Mouse (Mus musculus) adipose tissue, adult 10 weeks (tissue): ENCODE measurements around the gene Haghl. TPM values are rescaled to one million over a fixed set of nuclear protein-coding genes. Genes with fewer than 3 reads are reported as not detected.

Experiments
- polyA plus RNA-seq: library from polyadenylated mRNA; stranded (reverse); fragments of 350-450 nt; fragmentation: Illumina TruSeq; extraction: RNeasy Lipid Tissue Mini Kit (QIAGEN cat#74804); gene quantifications from one replicate; pipeline ENCODE4 v1.2.3, GENCODE M21; 2014; ENCODE audit warnings: low read depth, low replicate concordance

The Haghl gene
- 27.9 TPM for polyA plus RNA-seq

GRCm38 (mm10) chr17:25785281-25785745 is at the start of gene Haghl:
Haghl (minus strand) TSS chr17:25785673.

GRCm38 (mm10) chr17:25833291-25833663 is 47.8 kb upstream of the Haghl start, which contains the start of gene Stub1:
Stub1 (minus strand) TSS chr17:25833404.

GRCm38 (mm10) chr17:25828712-25829557 is 43.5 kb upstream of the Haghl start, which contains the start of gene Jmjd8:
Jmjd8 (plus strand) TSS chr17:25828867.

GRCm38 (mm10) chr17:25823452-25823851 is 38.0 kb upstream of the Haghl start, which contains the start of gene Wdr24:
Wdr24 (plus strand) TSS chr17:25823627.

GRCm38 (mm10) chr17:25808789-25809605 is 23.5 kb upstream of the Haghl start, which contains the start of gene Fbxl16:
Fbxl16 (plus strand) TSS chr17:25809085.

GRCm38 (mm10) chr17:25796951-25797369 is 11.5 kb upstream of the Haghl start, which contains the start of gene Metrn:
Metrn (minus strand) TSS chr17:25797136.

GRCm38 (mm10) chr17:25795609-25796092 is 10.2 kb upstream of the Haghl start, which contains the start of gene AC134908.4:
AC134908.4 (minus strand) TSS chr17:25795659.

GRCm38 (mm10) chr17:25792615-25793014 is 7.1 kb upstream of the Haghl start, which contains the start of gene Fam173a:
Fam173a (minus strand) TSS chr17:25792901.

GRCm38 (mm10) chr17:25786280-25786679 is 807 bp upstream of the Haghl start, which contains the start of gene Ccdc78:
Ccdc78 (plus strand) TSS chr17:25786580.

GRCm38 (mm10) chr17:25773549-25774120 is 11.8 kb downstream of the Haghl start, which contains the start of gene Narfl:
Narfl (plus strand) TSS chr17:25773776.

GRCm38 (mm10) chr17:25754241-25754640 is 31.2 kb downstream of the Haghl start, which contains the start of gene Msln:
Msln (minus strand) TSS chr17:25754378.

GRCm38 (mm10) chr17:25735745-25736144 is 49.7 kb downstream of the Haghl start, which contains the start of gene Mslnl:
Mslnl (plus strand) TSS chr17:25736042.

Other genes starting within 250 kb of the Haghl start
- 0.60 TPM for gene Sox8, start 215.0 kb downstream of the Haghl start, polyA plus RNA-seq
- gene Lmf1, start 206.6 kb downstream of the Haghl start, polyA plus RNA-seq, result 20.8 TPM
- gene Gng13, start 68.5 kb downstream of the Haghl start, polyA plus RNA-seq, result not detected
- 1.7 TPM for gene Chtf18, start 58.3 kb downstream of the Haghl start, polyA plus RNA-seq
- 10.7 TPM for gene Rpusd1, start 58.0 kb downstream of the Haghl start, polyA plus RNA-seq
- gene Mslnl, start 49.6 kb downstream of the Haghl start, polyA plus RNA-seq, result 0.11 TPM
- gene Msln, start 31.3 kb downstream of the Haghl start, polyA plus RNA-seq, result 26.3 TPM
- gene Narfl, start 11.9 kb downstream of the Haghl start, polyA plus RNA-seq, result 17.1 TPM
- 0.32 TPM for gene Ccdc78, start 907 bp upstream of the Haghl start, polyA plus RNA-seq
- 85.6 TPM for gene Fam173a, start 7.2 kb upstream of the Haghl start, polyA plus RNA-seq
- gene AC134908.4, start 10.0 kb upstream of the Haghl start, polyA plus RNA-seq, result not detected
- 10.5 TPM for gene Metrn, start 11.5 kb upstream of the Haghl start, polyA plus RNA-seq
- gene Fbxl16, start 23.4 kb upstream of the Haghl start, polyA plus RNA-seq, result 0.35 TPM
- gene Wdr24, start 38.0 kb upstream of the Haghl start, polyA plus RNA-seq, result 14.1 TPM
- gene Jmjd8, start 43.2 kb upstream of the Haghl start, polyA plus RNA-seq, result 62.1 TPM
- gene Stub1, start 47.7 kb upstream of the Haghl start, polyA plus RNA-seq, result 137 TPM
- gene Rhbdl1, start 51.6 kb upstream of the Haghl start, polyA plus RNA-seq, result 43.9 TPM
- 17.7 TPM for gene Gm20683, start 56.1 kb upstream of the Haghl start, polyA plus RNA-seq
- gene Rhot2, start 59.2 kb upstream of the Haghl start, polyA plus RNA-seq, result 37.8 TPM
- gene Wdr90, start 75.8 kb upstream of the Haghl start, polyA plus RNA-seq, result 12.3 TPM
- 30.4 TPM for gene Mcrip2, start 83.1 kb upstream of the Haghl start, polyA plus RNA-seq
- gene Mettl26, start 89.4 kb upstream of the Haghl start, polyA plus RNA-seq, result 50.1 TPM
- 1.1 TPM for gene Wfikkn1, start 95.2 kb upstream of the Haghl start, polyA plus RNA-seq
- 22.5 TPM for gene Rab40c, start 134.1 kb upstream of the Haghl start, polyA plus RNA-seq
- gene Pigq, start 159.3 kb upstream of the Haghl start, polyA plus RNA-seq, result 65.9 TPM
- 2.3 TPM for gene Nhlrc4, start 159.3 kb upstream of the Haghl start, polyA plus RNA-seq
- 1.3 TPM for gene A930017K11Rik, start 166.9 kb upstream of the Haghl start, polyA plus RNA-seq
- gene Capn15, start 200.1 kb upstream of the Haghl start, polyA plus RNA-seq, result 18.4 TPM